Mouse (Mus musculus): ENCODE measurements around the gene Defb19.

- TF ChIP-seq CTCF (IDR thresholded peaks at IDR 0.05; ENCODE audit: control insufficient read depth, insufficient read depth, insufficient replicate concordance, low read depth, low read length) (no peak), POLR2A (IDR thresholded peaks at IDR 0.05; ENCODE audit: control insufficient read depth, low read depth, low read length) (no peak)
These were observed 28.6 kb upstream of the Defb19 start for GRCm38 (mm10) chr2:152608719-152609118.
